Mouse (Mus musculus): ENCODE measurements around the gene Spire2. TPM values are rescaled to one million over a fixed set of nuclear protein-coding genes. Genes with fewer than 3 reads are reported as not detected.
A peak's percentile ranks its signal among the peaks of the same experiment; 100 is the strongest.

Spire2 gene
- polyA plus RNA-seq, 1 experiment from 2014 or later, result 1.6 TPM

DNA sequence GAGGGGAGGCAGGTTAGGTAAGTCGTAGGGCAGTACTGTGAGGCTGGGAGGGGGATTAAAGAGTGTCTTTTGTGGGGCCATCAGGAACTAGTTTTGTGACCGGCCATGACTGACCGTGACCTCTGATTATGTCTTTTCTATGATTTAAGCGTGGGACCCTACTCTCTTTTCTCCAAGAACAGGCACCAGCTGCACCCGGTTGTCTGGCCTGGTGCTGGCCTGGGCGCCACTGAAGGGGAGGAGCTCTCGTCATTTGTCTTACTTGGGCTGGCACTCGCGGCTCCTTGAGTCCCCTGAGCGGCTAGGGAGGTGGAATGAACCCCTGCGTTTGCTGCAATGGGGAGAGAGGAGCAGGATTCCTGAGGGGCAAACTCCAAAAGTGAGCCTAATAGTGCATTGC is 20.7 kb downstream of the Spire2 start:
- no peaks in the 10 kb centered on the region for H3K4me1 ChIP-seq (ENCODE audit: insufficient read depth, low read depth, low read length)
- ATAC-seq (no peak), DNase-seq (ENCODE audit: low spot score) (no peak)
- H3K4me2 ChIP-seq (replicated peaks; ENCODE audit: low read depth, low read length), result no peak overlapping the region
- no peak overlapping the region for H3K27ac ChIP-seq (ENCODE audit: low read length)
- no peaks in the 10 kb centered on the region for H3K36me3 ChIP-seq (ENCODE audit: insufficient read depth, low read length)
- H3K27me3 ChIP-seq (replicated peaks; ENCODE audit: insufficient read depth, low read length), result no peaks in the 10 kb centered on the region
- no peaks in the 10 kb centered on the region for H3K9me3 ChIP-seq (ENCODE audit: low read length)
- 34% methylated on average over 11 of the region's 11 CpGs for WGBS
- no peak for TF ChIP-seq EP300 (IDR thresholded peaks at IDR 0.05)
- TF ChIP-seq CTCF (IDR thresholded peaks at IDR 0.05), result no peak
- H3K4me3 ChIP-seq (ENCODE audit: low read depth, low read length), result no peak overlapping the region
- H3K9ac ChIP-seq (replicated peaks; ENCODE audit: low read depth), result no peak overlapping the region

DNA sequence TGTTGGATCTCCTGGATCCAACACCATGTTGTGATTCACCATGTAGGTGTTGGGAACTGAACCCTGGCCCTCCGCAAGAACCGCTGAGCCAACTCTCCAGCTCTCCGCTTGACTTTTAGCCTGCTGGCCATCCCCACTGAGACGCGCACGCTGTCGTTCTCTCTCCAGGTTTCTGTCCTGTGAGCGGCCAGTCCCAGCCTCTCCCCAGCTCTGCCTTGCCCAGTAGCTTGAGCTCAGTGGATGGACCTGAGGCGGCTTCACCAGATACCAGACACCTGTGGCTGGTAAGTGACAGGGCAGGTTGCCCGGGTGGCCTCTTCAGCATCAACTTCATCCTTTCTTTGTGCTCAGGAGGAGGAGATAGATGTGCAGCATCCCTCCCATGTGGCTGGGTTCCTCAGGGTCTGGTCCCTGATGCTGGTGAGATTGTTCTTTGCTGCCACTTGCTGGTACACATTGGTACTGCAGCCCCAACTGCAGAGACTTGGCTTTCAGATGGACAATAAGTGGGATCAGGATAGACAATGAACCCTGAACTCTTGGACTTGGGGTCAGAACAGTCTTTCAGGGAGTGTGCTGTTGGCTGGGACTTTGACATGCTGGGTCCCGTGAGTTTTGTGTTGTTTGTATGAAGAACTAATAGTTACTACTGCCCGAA is 28.7 kb downstream of the Spire2 start:
- TF ChIP-seq EP300 (IDR thresholded peaks at IDR 0.05), result no peak
- TF ChIP-seq CTCF (IDR thresholded peaks at IDR 0.05), result peak; percentile 97
- no peaks in the 10 kb centered on the region for H3K9me3 ChIP-seq (ENCODE audit: low read length)
- no peak overlapping the region for H3K9ac ChIP-seq (replicated peaks; ENCODE audit: low read depth)
- H3K36me3 ChIP-seq (ENCODE audit: insufficient read depth, low read length), result no peaks in the 10 kb centered on the region
- no peaks in the 10 kb centered on the region for H3K4me1 ChIP-seq (ENCODE audit: insufficient read depth, low read depth, low read length)
- DNase-seq (ENCODE audit: low spot score), result peak; percentile 74
- ATAC-seq, result peak; percentile 44
- no peak overlapping the region for H3K4me3 ChIP-seq (ENCODE audit: low read depth, low read length)
- WGBS, result 42% methylated on average over 12 of the region's 12 CpGs
- H3K27me3 ChIP-seq (replicated peaks; ENCODE audit: insufficient read depth, low read length), result no peaks in the 10 kb centered on the region
- H3K27ac ChIP-seq (ENCODE audit: low read length), result no peak overlapping the region
- no peak overlapping the region for H3K4me2 ChIP-seq (replicated peaks; ENCODE audit: low read depth, low read length)

DNA sequence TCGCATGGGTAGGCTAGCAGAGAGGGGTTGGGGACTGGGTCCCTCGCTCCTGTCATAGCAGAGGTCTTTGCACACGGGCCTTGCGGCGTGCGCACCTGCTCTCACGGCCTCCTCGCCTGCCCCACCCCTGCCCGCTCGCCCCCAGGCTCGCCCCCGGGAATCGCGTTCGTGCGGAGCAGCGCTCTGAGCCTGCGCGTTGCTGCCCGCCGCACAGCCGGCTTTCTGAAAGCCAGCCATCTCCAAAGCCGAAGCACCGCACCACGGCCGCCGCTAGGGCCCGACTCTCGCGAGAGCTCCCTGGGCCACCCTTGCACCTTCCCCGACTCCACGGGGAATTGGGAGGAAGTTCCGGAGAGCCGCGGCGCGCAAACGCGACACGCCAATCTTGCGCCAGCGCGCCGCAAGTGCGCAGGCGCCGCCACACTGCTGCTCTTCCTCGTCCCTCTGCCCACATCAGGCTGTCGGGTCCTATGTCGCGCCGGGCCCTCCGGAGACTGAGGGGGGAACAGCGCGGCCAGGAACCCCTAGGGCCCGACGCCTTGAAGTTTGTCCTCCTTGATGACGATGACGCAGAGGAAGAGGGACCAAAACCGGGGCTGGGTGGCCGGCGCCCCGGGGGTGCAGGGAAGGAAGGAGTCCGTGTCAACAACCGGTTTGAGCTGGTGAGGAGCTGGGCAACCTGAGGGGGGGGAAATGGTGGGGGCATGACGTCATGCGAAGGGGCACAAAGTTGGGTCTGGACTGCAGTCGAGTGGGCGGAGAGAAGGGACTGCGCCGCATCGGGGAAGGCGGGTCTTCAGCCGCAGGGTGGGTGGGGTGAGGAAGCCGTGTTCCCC is 41.1 kb downstream of the Spire2 start, which contains the start of gene Tcf25:
Gene Tcf25 (plus strand): TSS at position 351 of the 836 bp plus-strand sequence.
- Histone ChIP-seq H3K4me2 (replicated peaks; ENCODE audit: low read depth, low read length) (peak within 1 kb of the TSS; percentile 89), H3K9me3 (ENCODE audit: low read length) (no peaks in the 10 kb centered on the region), H3K27ac (ENCODE audit: low read length) (peak within 1 kb of the TSS; percentile 98), H3K27me3 (replicated peaks; ENCODE audit: insufficient read depth, low read length) (no peaks in the 10 kb centered on the region), H3K36me3 (ENCODE audit: insufficient read depth, low read length) (0 out of 2 replicates have a peak, but pooled peaks cover 3% of the 10 kb centered on the region), H3K4me3 (ENCODE audit: low read depth, low read length) (peak within 1 kb of the TSS; percentile 90), H3K4me1 (ENCODE audit: insufficient read depth, low read depth, low read length) (peaks cover 15% of the 10 kb centered on the region; the same call in 1 of the 2 replicates), H3K9ac (replicated peaks; ENCODE audit: low read depth) (peak within 1 kb of the TSS; percentile 94)
- DNase-seq (ENCODE audit: low spot score) (peak; percentile 98), ATAC-seq (peak; percentile 95)
- TF ChIP-seq CTCF (IDR thresholded peaks at IDR 0.05) (peak; percentile 84), EP300 (IDR thresholded peaks at IDR 0.05) (peak; percentile 39)
- under 1% methylated on average over 61 of the region's 75 CpGs for WGBS

DNA sequence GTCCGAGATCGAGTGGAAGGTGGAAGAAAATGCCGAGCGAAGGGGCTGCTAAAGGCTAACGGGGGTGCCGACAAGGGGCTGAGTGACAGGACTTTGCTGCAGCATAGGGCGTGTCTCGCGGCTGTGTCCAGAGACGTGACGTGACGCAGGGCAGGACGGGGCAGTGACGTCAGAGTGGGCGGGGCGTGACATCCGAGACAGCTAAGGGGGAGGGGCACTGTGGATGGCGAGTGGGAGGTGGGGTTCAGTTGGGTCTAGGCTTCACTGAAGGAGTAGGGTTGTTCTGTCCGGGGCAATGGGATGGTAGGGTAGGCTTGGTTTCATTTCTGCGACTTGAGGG is 41.7 kb downstream of the Spire2 start:
- Histone ChIP-seq H3K4me1 (ENCODE audit: insufficient read depth, low read depth, low read length) (peaks cover 15% of the 10 kb centered on the region; the same call in 1 of the 2 replicates), H3K9ac (replicated peaks; ENCODE audit: low read depth) (peak overlapping the region; percentile 94), H3K9me3 (ENCODE audit: low read length) (no peaks in the 10 kb centered on the region), H3K4me2 (replicated peaks; ENCODE audit: low read depth, low read length) (peak overlapping the region; percentile 89), H3K27me3 (replicated peaks; ENCODE audit: insufficient read depth, low read length) (no peaks in the 10 kb centered on the region), H3K36me3 (ENCODE audit: insufficient read depth, low read length) (0 out of 2 replicates have a peak, but pooled peaks cover 3% of the 10 kb centered on the region), H3K4me3 (ENCODE audit: low read depth, low read length) (peak overlapping the region; percentile 90), H3K27ac (ENCODE audit: low read length) (peak overlapping the region; percentile 98)
- DNase-seq (ENCODE audit: low spot score) (peak; percentile 96), ATAC-seq (peak; percentile 86)
- 3% methylated on average over 19 of the region's 20 CpGs for WGBS
- TF ChIP-seq CTCF (IDR thresholded peaks at IDR 0.05) (no peak), EP300 (IDR thresholded peaks at IDR 0.05) (no peak)

DNA sequence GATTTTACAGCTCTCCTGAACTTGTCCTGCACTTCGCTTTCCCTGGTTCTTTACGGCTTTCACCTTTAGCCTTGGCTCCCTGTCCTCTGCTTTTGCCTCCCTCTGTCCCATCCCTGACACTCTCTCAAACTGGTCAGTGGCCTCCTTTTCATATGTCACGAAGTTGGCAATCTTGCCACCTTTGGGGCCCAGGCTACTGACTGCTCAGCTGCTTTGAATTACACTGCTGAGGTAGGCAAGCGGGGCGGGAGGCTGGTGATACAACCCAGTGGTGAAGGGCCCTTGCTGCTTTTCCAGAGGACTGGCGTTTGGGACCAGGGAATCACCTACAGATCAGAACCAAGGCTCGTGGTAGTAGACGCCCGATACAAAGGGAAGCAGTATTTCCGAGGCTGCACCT is 43.2 kb downstream of the Spire2 start:
- no peak for ATAC-seq

DNA sequence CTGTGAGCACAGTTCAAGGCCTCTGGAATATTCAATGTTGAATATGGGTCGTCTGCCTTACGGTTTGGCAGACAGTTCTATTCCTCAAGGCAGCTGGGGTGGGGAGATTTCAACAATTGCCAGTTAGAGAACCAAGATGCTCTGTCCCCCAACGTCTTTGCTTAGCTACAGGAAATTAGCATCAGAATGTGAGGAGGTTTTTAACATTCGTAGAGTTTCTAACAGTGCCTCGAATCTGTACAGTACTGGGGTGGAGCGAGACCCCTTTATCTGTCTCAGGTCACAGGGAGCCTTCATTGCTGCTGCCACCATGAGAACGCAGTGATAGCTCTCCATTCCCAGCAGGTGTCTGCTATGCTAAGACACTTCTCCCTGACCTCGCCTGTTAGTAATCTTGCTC is 43.6 kb downstream of the Spire2 start:
- no peak for DNase-seq (ENCODE audit: low spot score)
- WGBS, result 84% methylated on average over 8 of the region's 8 CpGs
- Histone ChIP-seq H3K9ac (replicated peaks; ENCODE audit: low read depth) (no peak overlapping the region), H3K27ac (ENCODE audit: low read length) (no peak overlapping the region), H3K4me2 (replicated peaks; ENCODE audit: low read depth, low read length) (no peak overlapping the region), H3K4me3 (ENCODE audit: low read depth, low read length) (no peak overlapping the region), H3K27me3 (replicated peaks; ENCODE audit: insufficient read depth, low read length) (no peaks in the 10 kb centered on the region), H3K36me3 (ENCODE audit: insufficient read depth, low read length) (0 out of 2 replicates have a peak, but pooled peaks cover 3% of the 10 kb centered on the region), H3K9me3 (ENCODE audit: low read length) (no peaks in the 10 kb centered on the region), H3K4me1 (ENCODE audit: insufficient read depth, low read depth, low read length) (peaks cover 15% of the 10 kb centered on the region; the same call in 1 of the 2 replicates)
- TF ChIP-seq CTCF (IDR thresholded peaks at IDR 0.05), result no peak
- TF ChIP-seq EP300 (IDR thresholded peaks at IDR 0.05), result no peak
- ATAC-seq, result no peak

More for the DNA sequence above, 43.2 kb downstream of the Spire2 start:
- Histone ChIP-seq H3K9ac (replicated peaks; ENCODE audit: low read depth) (no peak overlapping the region), H3K4me2 (replicated peaks; ENCODE audit: low read depth, low read length) (no peak overlapping the region), H3K4me1 (ENCODE audit: insufficient read depth, low read depth, low read length) (peaks cover 15% of the 10 kb centered on the region; the same call in 1 of the 2 replicates), H3K36me3 (ENCODE audit: insufficient read depth, low read length) (0 out of 2 replicates have a peak, but pooled peaks cover 3% of the 10 kb centered on the region), H3K9me3 (ENCODE audit: low read length) (no peaks in the 10 kb centered on the region), H3K27ac (ENCODE audit: low read length) (no peak overlapping the region), H3K4me3 (ENCODE audit: low read depth, low read length) (no peak overlapping the region), H3K27me3 (replicated peaks; ENCODE audit: insufficient read depth, low read length) (no peaks in the 10 kb centered on the region)
- DNase-seq (ENCODE audit: low spot score), result no peak
- WGBS, result 89% methylated on average over 10 of the region's 10 CpGs
- TF ChIP-seq CTCF (IDR thresholded peaks at IDR 0.05) (no peak), EP300 (IDR thresholded peaks at IDR 0.05) (no peak)
